Mouse (Mus musculus) spleen, adult 2 months (tissue): ENCODE measurements at regions not wholly inside any gene's neighbourhood (a gene's known extent, or its start where the extent isn't known, plus 50 kb on each side); places are given as distances from the start of the nearest gene placed in this dataset.

Experiments used
- CTCF ChIP-seq: fragments of 200-500 bp; IDR thresholded peaks from 2 replicates; pipeline ENCODE4 v1.5.1; 2011; ENCODE audit warnings: mild to moderate bottlenecking, inconsistent platforms; ENCODE audit not compliant: insufficient read depth, insufficient read length, insufficient replicate concordance; ENCODE audit errors: extremely low read depth
- POLR2A ChIP-seq: fragments of 200-500 bp; IDR thresholded peaks from 2 replicates; pipeline ENCODE4 v1.6.1; 2011; ENCODE audit warnings: low read depth, low read length, inconsistent platforms

GRCm38 (mm10) chr12:26072180-26072579, 342.9 kb downstream of the Rnf144a start:
- TF ChIP-seq CTCF (no peak), POLR2A (no peak)
